Comparison of ENCODE assay signal across 15 mouse cellular contexts in the genomic region with DNA sequence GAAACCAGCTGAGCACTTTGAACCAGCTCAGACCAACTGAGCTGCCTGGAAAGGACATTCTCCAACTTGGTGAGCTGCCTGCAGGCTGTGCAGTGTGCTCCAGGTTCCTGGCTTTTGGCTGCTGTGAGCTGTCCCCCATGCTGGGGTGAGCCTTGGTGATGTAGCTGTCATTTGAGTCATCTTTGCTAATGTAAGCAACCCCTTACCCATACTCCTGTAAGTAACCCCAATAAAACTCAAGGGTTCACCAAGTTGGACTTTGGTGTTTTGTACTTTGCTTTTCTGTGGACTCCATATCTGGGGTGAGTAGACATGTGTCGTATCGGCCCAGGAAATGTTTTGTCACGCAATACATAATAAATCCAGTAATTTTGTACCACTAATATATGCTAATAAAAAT.
"Had no signal": no experiment of that assay in that cellular context is flagged by ENCODE, and none has a peak within 500 bp of the region (broad histone marks: within the 10 kb centered on the region; RNA-seq: fewer than 3 reads in every experiment).

No protein-coding gene starts in this region.

- DNase-seq: kidney, adult 18-20 months; kidney, postnatal 10 days; left cerebral cortex, postnatal 4 days; liver, embryonic 13.5 days; lung, adult 2 months; lung, postnatal 14 days; lung, postnatal 4 days; midbrain, embryonic 14.5 days; thymus, postnatal 36 days had no signal

- H3K9me3 ChIP-seq: kidney, embryonic 15.5 days; limb, embryonic 12.5 days; limb, embryonic 15.5 days; liver, embryonic 13.5 days had no signal

- H3K4me2 ChIP-seq: kidney, embryonic 15.5 days; limb, embryonic 12.5 days; limb, embryonic 15.5 days; liver, embryonic 13.5 days; midbrain, embryonic 11.5 days had no signal

- H3K27me3 ChIP-seq: kidney, embryonic 15.5 days; limb, embryonic 12.5 days; limb, embryonic 15.5 days; liver, embryonic 13.5 days had no signal

- H3K36me3 ChIP-seq: kidney, embryonic 15.5 days; limb, embryonic 12.5 days; limb, embryonic 15.5 days; liver, embryonic 13.5 days had no signal

- H3K27ac ChIP-seq: kidney, embryonic 15.5 days; limb, embryonic 12.5 days; limb, embryonic 15.5 days; liver, embryonic 13.5 days; stomach, postnatal 0 days had no signal

- H3K4me3 ChIP-seq: kidney, embryonic 15.5 days; limb, embryonic 12.5 days; limb, embryonic 15.5 days; liver, embryonic 13.5 days had no signal

- ATAC-seq: inflammation-experienced regulatory T-cells, adult 6 months had no signal

- H3K4me1 ChIP-seq: kidney, embryonic 15.5 days; limb, embryonic 12.5 days; limb, embryonic 15.5 days; liver, embryonic 13.5 days had no signal

- H3K9ac ChIP-seq: kidney, embryonic 15.5 days; limb, embryonic 12.5 days; limb, embryonic 15.5 days; liver, embryonic 13.5 days had no signal
